Mouse (Mus musculus) heart, embryonic 11.5 days (tissue): ENCODE results near the gene Olfr555. TPM values are rescaled to one million over a fixed set of nuclear protein-coding genes. Genes with fewer than 3 reads are reported as not detected.
A peak's percentile ranks its signal among the peaks of the same experiment; 100 is the strongest.

ENCODE experiments used
- ATAC-seq: fragments of 200-750 bp; cut with Nextera tagmentation; replicated peaks from 2 replicates; pipeline ENCODE4 v1.8.0; 2017; ENCODE audit warnings: moderate library complexity; ENCODE audit not compliant: insufficient number of reproducible peaks, low FRiP score, low TSS enrichment
- H3K27ac ChIP-seq: fragments of 300-500 bp; sonication (generic); 2 replicates; pipeline ENCODE4 v1.5.1; 2014; ENCODE audit warnings: mild to moderate bottlenecking, low read depth, low read length
- H3K27me3 ChIP-seq: fragments of 300-500 bp; sonication (generic); 2 replicates; pipeline ENCODE4 v1.6.1; 2014; ENCODE audit warnings: mild to moderate bottlenecking, low read length, mixed read lengths; ENCODE audit not compliant: control insufficient read depth, insufficient read depth
- H3K36me3 ChIP-seq: fragments of 300-500 bp; sonication (generic); 2 replicates; pipeline ENCODE4 v1.6.1; 2014; ENCODE audit warnings: mild to moderate bottlenecking, low read length, moderate library complexity, mixed read lengths; ENCODE audit not compliant: control insufficient read depth, insufficient read depth
- H3K4me1 ChIP-seq: fragments of 300-500 bp; sonication (generic); 2 replicates; pipeline ENCODE4 v1.6.1; 2014; ENCODE audit warnings: low read length; ENCODE audit not compliant: control insufficient read depth, insufficient read depth
- H3K4me2 ChIP-seq: fragments of 300-500 bp; sonication (generic); 2 replicates; pipeline ENCODE4 v1.6.1; 2014; ENCODE audit warnings: mild to moderate bottlenecking, moderate library complexity
- H3K4me3 ChIP-seq: fragments of 300-500 bp; sonication (generic); 2 replicates; pipeline ENCODE4 v1.5.1; 2014; ENCODE audit warnings: low read depth, low read length
- H3K9ac ChIP-seq: fragments of 300-500 bp; sonication (generic); 2 replicates; pipeline ENCODE4 v1.6.1; 2014; ENCODE audit warnings: mild to moderate bottlenecking, low read depth, low read length, moderate library complexity
- H3K9me3 ChIP-seq: fragments of 300-500 bp; sonication (generic); replicated peaks from 2 replicates; pipeline ENCODE4 v1.6.1; 2016; ENCODE audit warnings: low read length; ENCODE audit not compliant: control insufficient read depth
- WGBS: fragments of 180-500 bp; shearing (Covaris S2); extraction: QIAGEN DNeasy Blood & Tissue Kit; methylation state at CpG from one replicate; pipeline ENCODE4 v1.1.7; 2014; ENCODE audit not compliant: insufficient replicate concordance; 5-methylcytosine and 5-hydroxymethylcytosine counted together
- polyA plus RNA-seq: library from polyadenylated mRNA; unstranded; fragments of >200 nt; fragmentation: Nextera tagmentation; extraction: Ambion mirVana; gene quantifications from 2 replicates; pipeline ENCODE4 v1.2.1, GENCODE M21; 2014

Olfr555 gene
- polyA plus RNA-seq, 1 experiment from 2014 or later: not detected

- no peaks in the 10 kb centered on the region for H3K27me3 ChIP-seq
- no peak overlapping the region for H3K4me3 ChIP-seq
- H3K4me1 ChIP-seq: peaks cover 4% of the 10 kb centered on the region; the same call in 1 of the 2 replicates
- no peak overlapping the region for H3K4me2 ChIP-seq
- H3K27ac ChIP-seq: no peak overlapping the region
- no peaks in the 10 kb centered on the region for H3K36me3 ChIP-seq
- WGBS: 68% methylated on average over 2 of the region's 2 CpGs
- no peak overlapping the region for H3K9ac ChIP-seq
- no peak for ATAC-seq
- no peaks in the 10 kb centered on the region for H3K9me3 ChIP-seq
Measured at GRCm38 (mm10) chr7:102676225-102676624, 17.6 kb downstream of the Olfr555 start.

DNA sequence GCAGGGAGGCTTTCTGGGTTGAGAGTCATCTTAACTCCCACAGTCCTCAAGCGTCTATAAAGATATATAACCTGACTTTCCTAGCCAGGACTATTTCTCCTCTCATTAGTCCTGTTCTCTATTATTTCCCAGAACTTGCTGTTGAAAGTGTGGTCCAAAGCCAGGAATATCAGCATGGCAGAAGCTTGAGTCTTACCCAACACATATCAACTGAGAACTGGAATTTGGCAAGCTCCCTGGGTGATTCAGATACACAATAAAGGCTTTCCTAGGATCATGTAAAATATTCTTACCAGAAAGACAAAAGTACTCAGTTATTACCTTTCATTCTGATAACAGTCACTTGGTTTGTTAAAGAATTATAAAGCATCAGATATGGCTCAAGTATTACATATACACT is 23.3 kb downstream of the Olfr555 start:
- Histone ChIP-seq H3K4me1 (peaks cover 4% of the 10 kb centered on the region; the same call in 1 of the 2 replicates), H3K4me3 (no peak overlapping the region), H3K27me3 (no peaks in the 10 kb centered on the region), H3K4me2 (no peak overlapping the region), H3K36me3 (no peaks in the 10 kb centered on the region), H3K27ac (no peak overlapping the region), H3K9ac (no peak overlapping the region), H3K9me3 (no peaks in the 10 kb centered on the region)
- ATAC-seq: no peak
- WGBS: 76% methylated on average over 1 of the region's 1 CpGs

GRCm38 (mm10) chr7:102686944-102687501 is 28.4 kb downstream of the Olfr555 start, which contains the start of gene Trim68:
Gene Trim68, minus strand, starts transcription at chr7:102687327.
- peak; percentile 98 for ATAC-seq
- H3K9ac ChIP-seq: peak within 1 kb of the TSS; percentile 87
- no peaks in the 10 kb centered on the region for H3K36me3 ChIP-seq
- H3K4me2 ChIP-seq: peak within 1 kb of the TSS; percentile 68
- peak within 1 kb of the TSS; percentile 88 for H3K27ac ChIP-seq
- under 1% methylated on average over 38 of the region's 40 CpGs for whole genome bisulfite sequencing
- peak within 1 kb of the TSS; percentile 71 for H3K4me3 ChIP-seq
- no peaks in the 10 kb centered on the region for H3K4me1 ChIP-seq
- H3K9me3 ChIP-seq: no peaks in the 10 kb centered on the region
- no peaks in the 10 kb centered on the region for H3K27me3 ChIP-seq

DNA sequence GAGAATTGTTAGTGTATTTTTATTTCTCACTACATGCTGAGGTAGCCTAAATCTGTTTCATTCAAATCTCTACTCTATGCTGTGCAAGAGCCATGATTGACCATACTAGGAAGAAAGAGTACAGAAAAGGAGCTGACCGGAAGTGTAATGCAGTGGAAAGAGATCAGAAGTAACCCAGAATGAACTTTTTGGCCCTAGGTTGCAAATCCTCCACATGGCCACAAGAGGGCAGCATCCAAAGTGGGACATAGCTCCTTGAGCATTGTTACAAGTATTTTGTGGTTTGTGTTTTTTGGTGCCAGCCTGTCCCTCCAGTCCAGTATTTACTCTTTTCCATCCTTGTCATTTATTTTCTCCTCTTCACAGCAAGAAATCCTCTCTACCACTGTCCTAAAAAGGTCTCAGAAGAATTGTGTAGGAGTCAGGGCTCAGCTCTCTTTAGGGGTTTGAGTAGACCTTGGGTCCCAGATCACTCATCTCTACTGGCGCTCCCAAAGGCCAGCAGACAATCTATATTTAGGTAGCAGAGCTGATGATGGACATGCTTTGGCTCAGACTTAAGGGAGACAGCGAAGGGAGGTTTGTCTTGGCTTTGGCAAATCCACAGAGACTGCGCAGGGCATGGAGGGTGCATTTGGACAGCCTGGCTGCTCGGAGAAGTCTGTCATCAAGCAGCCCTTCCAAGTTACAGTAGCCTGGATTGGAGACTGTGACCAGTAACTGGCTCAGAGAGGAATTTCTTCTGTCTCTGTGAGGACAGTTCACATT is 36.9 kb downstream of the Olfr555 start, which contains the start of gene Olfr557:
TSS of gene Olfr557 (plus strand) at position 553 of the 768 bp plus-strand sequence.
- Histone ChIP-seq H3K27ac (no peak within 1 kb of the TSS), H3K36me3 (no peaks in the 10 kb centered on the region), H3K9ac (no peak within 1 kb of the TSS), H3K9me3 (no peaks in the 10 kb centered on the region), H3K4me3 (no peak within 1 kb of the TSS), H3K4me1 (no peaks in the 10 kb centered on the region), H3K4me2 (no peak within 1 kb of the TSS), H3K27me3 (no peaks in the 10 kb centered on the region)
- WGBS: 66% methylated on average over 5 of the region's 5 CpGs
- ATAC-seq: no peak

GRCm38 (mm10) chr7:102698461-102698860 is 39.8 kb downstream of the Olfr555 start:
- Histone ChIP-seq H3K27ac (no peak overlapping the region), H3K4me3 (no peak overlapping the region), H3K4me2 (no peak overlapping the region), H3K4me1 (no peaks in the 10 kb centered on the region), H3K36me3 (no peaks in the 10 kb centered on the region), H3K27me3 (no peaks in the 10 kb centered on the region), H3K9me3 (no peaks in the 10 kb centered on the region), H3K9ac (no peak overlapping the region)
- 83% methylated on average over 7 of the region's 7 CpGs for WGBS
- no peak for ATAC-seq

DNA sequence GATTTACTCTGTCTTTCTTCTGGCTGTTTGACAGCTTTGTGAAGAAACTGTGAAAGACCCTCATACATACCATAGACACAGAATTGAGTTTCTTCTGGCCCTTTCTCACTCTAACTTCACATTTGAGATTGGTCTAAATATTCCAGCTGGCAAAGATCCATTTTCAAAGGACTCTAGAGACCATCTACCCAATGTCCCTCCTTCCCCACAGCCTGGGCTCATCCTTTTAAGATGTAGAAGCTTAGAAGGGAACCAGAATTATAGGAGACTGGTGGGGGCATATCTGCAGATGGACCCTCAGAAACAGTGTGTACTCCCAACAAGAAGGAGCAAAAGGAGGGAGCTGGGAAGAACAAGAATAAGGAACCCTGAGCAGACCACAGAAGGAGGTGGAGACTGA is 43.3 kb downstream of the Olfr555 start, which contains the start of gene Olfr558:
TSS of gene Olfr558 (plus strand) at position 301 of the 400 bp plus-strand sequence.
- no peaks in the 10 kb centered on the region for H3K27me3 ChIP-seq
- H3K9me3 ChIP-seq: no peaks in the 10 kb centered on the region
- no peak within 1 kb of the TSS for H3K4me2 ChIP-seq
- no peak for ATAC-seq
- H3K27ac ChIP-seq: no peak within 1 kb of the TSS
- H3K4me1 ChIP-seq: no peaks in the 10 kb centered on the region
- H3K36me3 ChIP-seq: no peaks in the 10 kb centered on the region
- H3K4me3 ChIP-seq: no peak within 1 kb of the TSS
- no peak within 1 kb of the TSS for H3K9ac ChIP-seq

Other genes with a start within 250 kb of the Olfr555 start
- gene Rrm1, start 217.1 kb upstream of the Olfr555 start, polyA plus RNA-seq: 160 and 162 TPM in 2 replicates
- gene Olfr543, start 177.1 kb upstream of the Olfr555 start, polyA plus RNA-seq: 1.0 TPM in 1 of 2 replicates, not detected in the other
- gene Olfr544, start 170.5 kb upstream of the Olfr555 start, polyA plus RNA-seq: 0.07 and 0.13 TPM in 2 replicates
- gene Olfr545, start 159.2 kb upstream of the Olfr555 start, polyA plus RNA-seq: not detected in 2 replicates
- gene Olfr547, start 124.1 kb upstream of the Olfr555 start, polyA plus RNA-seq: not detected in 2 replicates
- gene Olfr548-ps1, start 117.9 kb upstream of the Olfr555 start, polyA plus RNA-seq: not detected in 2 replicates
- not detected in 2 replicates for gene Olfr549, start 109.0 kb upstream of the Olfr555 start, polyA plus RNA-seq
- gene Trim21, start 93.3 kb upstream of the Olfr555 start, polyA plus RNA-seq: 0.63 and 0.73 TPM in 2 replicates
- gene Olfr550, start 87.4 kb upstream of the Olfr555 start, polyA plus RNA-seq: not detected in 2 replicates
- not detected in 2 replicates for gene Olfr551, start 66.9 kb upstream of the Olfr555 start, polyA plus RNA-seq
- gene Olfr552, start 61.1 kb upstream of the Olfr555 start, polyA plus RNA-seq: not detected in 2 replicates
- not detected in 2 replicates for gene Olfr553, start 40.6 kb upstream of the Olfr555 start, polyA plus RNA-seq
- gene Olfr554, start 20.4 kb upstream of the Olfr555 start, polyA plus RNA-seq: not detected in 2 replicates
- gene Olfr556, start 6.1 kb downstream of the Olfr555 start, polyA plus RNA-seq: not detected in 2 replicates
- 14.0 and 16.5 TPM in 2 replicates for gene Trim68, start 28.5 kb downstream of the Olfr555 start, polyA plus RNA-seq
- gene Olfr557, start 37.1 kb downstream of the Olfr555 start, polyA plus RNA-seq: not detected in 2 replicates
- not detected in 2 replicates for gene Olfr558, start 43.4 kb downstream of the Olfr555 start, polyA plus RNA-seq
- not detected in 2 replicates for gene Olfr33, start 60.2 kb downstream of the Olfr555 start, polyA plus RNA-seq
- gene Olfr559, start 68.7 kb downstream of the Olfr555 start, polyA plus RNA-seq: not detected in 2 replicates
- gene Olfr560, start 100.5 kb downstream of the Olfr555 start, polyA plus RNA-seq: not detected in 2 replicates
- gene Olfr78, start 100.6 kb downstream of the Olfr555 start, polyA plus RNA-seq: 0.10 TPM in 1 of 2 replicates, not detected in the other
- not detected in 2 replicates for gene Olfr561, start 112.4 kb downstream of the Olfr555 start, polyA plus RNA-seq
- not detected in 2 replicates for gene Olfr564, start 144.7 kb downstream of the Olfr555 start, polyA plus RNA-seq
- not detected in 2 replicates for gene Olfr566, start 199.9 kb downstream of the Olfr555 start, polyA plus RNA-seq
- gene Olfr568, start 218.3 kb downstream of the Olfr555 start, polyA plus RNA-seq: not detected in 2 replicates
- not detected in 2 replicates for gene Olfr569, start 232.1 kb downstream of the Olfr555 start, polyA plus RNA-seq
- gene Olfr570, start 235.8 kb downstream of the Olfr555 start, polyA plus RNA-seq: not detected in 2 replicates